Mouse (Mus musculus) frontal cortex, adult (tissue): ENCODE data around the gene Lyve1.
"Not testable (repeated sequence)": the region's sequence is repeated elsewhere in the genome, so short reads cannot be mapped to it uniquely, and the experiment has no call there.

Source experiments
- ATAC-seq: cut with Nextera tagmentation; 2 replicates; pipeline ENCODE4 v1.9.2; 2017; ENCODE audit warnings: mild to moderate bottlenecking, moderate library complexity, mixed read lengths; ENCODE audit not compliant: low TSS enrichment

Gene Lyve1

DNA sequence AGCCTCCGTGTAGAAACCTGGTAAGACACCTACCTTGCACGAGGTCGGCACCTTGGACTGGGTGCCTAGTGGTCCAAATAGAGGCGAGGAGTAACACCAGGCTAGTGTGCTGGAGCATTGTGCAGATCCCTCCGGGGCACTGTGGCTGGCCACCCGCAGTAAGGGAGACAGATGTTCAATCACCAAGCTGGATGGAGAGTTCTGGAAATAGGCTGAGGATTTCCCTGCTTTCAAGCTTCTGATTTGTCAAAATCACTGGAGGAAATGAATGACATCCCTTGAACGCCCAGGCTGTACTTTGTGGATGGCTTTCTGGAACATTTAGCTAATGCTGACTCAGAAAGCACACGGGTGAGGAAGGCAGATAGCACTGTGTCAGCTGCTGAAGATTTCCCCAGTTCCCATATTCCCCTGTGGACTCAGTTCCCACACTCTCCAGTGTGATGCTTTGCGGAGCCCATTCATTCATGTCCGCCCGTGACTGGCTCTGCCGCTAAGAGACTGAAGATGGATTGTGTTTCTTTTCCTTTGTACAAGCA, at the start of gene Lyve1:
TSS of gene Lyve1 (minus strand) at position 489 of the 539 bp plus-strand sequence.
- no peak for ATAC-seq

DNA sequence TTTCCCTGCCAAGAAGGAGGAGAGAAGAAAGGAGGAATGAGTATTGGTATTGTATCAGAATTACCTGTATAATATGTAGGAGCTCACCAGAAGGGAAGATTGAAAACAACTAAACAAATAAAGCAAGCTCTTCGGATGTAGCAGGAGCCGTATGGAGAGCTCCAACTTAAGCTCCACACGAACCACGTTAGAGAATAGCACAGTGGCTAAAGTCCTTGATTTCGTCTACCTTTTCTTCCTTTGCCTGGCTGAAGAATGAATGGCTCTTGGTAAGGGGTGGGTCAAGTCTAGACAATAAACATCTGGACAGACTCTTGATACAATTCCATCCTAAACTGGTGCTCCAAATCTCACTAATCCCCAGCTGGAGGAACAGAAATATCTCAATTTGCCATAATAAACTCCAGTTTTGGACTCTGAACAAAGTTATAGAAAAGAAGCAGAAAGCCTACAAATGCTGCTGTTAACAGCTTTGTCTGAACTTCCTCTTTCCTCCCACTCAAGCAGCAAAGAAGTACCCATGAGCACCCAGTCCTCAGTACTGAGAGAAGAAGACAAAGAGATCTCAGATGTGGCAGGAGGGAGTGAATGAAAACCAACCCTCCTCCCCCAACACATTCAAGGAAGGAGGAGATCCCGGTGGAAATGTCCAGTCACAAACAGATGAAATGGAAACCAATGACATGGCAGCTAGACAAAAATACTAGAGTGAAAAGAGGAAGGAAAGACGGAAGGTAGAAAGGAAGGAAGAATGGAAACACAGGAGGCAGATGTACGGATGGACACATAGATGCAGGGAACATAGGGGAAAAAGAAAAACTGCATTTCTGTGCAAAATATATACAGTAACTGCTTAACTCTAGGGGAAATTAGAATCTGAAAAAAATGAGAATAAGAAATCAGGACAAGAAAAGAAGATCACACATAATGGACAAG, 45.4 kb upstream of the Lyve1 start:
- no peak for ATAC-seq

DNA sequence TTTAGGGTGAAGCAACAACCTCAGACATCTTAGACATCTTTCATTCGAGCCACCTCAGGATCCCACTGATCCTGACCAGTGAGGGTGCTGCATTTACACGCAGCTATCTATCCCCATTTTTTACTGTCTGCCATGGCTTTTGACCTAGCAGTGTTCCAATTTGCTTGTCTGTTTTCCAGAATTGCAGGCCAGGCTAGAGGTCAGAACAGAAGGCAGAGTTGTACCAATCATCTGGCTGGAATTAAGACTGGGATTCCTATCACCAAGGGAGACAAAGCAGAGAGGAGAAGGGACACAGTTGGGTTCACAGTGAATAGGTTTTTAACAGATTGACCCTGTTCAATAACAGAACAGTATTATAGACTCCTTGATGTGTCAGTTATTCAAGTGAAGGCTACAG, 43.5 kb upstream of the Lyve1 start:
- no peak for ATAC-seq

DNA sequence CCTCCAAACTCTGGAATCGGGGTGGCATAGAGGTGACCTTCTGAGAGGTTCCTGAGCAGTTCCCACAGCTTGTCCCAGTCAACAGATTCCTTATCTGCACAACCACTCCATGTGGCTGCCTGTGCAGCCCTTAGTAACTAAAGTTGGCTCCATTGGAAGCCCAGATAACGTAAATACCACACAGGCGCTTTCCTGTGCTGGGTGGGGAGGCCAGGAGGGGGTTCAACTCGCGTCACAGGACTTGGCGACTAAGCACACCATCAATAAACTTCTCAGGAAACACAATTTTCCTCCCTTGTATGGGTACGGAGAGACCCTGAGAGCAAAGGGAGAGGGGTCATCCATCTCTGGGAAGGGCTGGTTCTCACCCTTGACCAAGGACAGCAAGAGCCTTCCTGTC, 40.2 kb upstream of the Lyve1 start:
- ATAC-seq, result no peak

DNA sequence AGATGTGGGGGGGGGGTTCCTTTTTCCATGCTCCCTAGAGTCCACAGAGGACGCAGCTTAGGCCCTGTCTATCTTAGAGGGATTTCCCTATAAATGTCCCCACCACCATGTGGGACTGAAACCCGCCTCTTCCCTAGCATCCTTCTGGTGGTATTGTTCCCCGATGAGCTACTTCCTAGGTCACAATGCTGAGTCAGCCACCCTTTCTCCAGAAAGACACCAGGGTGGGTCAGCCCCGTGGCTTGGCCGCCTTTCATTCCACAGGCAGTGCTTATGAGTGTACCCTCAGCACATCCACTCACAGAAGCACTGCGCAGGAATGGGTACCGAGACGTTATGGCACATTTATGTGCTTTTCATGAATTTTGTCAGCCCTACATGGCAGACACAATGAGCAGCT, 34.2 kb upstream of the Lyve1 start:
- no peak for ATAC-seq

DNA sequence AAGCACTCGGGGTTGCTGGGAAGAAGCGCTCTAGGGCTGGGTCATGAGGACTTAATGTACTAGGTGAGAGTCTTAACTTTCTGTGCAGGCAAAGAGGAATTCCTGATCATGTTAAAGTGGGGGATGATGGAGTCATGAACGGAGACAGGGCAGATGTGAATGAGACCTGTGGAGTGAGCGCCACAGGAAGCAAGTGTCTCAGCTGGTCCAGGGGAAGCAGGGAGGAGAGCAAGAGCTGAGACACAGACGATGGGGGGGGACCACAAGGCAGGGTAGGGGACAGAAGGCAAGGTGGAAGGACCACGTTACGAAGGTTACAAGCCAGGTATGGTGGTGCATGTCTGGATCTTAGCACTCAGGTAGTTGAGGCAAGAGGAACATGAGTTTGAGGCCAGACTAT, 33.4 kb upstream of the Lyve1 start:
- ATAC-seq, result no peak

DNA sequence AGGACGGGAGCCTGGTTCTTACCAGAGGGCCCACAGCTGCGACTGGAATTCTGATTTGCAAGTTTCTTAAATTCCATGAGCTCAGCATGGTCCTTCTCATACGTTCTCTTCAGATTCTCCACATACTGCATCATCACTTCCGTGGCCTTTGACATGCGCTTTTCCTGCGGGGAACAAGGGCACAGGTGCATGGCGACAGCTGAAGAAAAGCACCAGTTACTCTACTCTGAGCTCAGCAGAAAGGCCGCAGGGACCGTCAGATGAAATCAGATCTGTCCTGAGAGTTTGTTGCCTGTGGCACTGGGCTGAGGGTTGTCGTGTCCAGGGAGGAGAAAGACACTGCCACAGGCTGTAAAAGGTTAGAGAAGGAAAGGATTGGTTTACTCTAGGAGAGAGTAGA, 32.7 kb upstream of the Lyve1 start:
- ATAC-seq, result not testable (repeated sequence)

DNA sequence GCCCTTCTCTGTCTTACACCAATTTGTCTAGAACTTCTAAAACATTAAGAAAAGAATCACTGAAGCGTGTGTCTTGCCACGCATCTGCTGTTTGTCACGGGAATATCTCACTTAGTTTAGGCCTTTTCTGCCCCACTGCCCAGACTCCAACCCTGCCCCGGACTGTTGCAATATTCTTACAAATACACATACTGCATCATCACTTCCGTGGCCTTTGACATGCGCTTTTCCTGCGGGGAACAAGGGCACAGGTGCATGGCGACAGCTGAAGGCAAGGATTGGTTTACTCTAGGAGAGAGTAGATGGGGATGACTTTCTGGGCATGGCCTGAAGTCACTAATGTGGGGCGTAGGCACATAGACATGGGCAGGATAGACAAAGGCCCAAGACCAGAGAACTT, 31.6 kb upstream of the Lyve1 start:
- no peak for ATAC-seq

DNA sequence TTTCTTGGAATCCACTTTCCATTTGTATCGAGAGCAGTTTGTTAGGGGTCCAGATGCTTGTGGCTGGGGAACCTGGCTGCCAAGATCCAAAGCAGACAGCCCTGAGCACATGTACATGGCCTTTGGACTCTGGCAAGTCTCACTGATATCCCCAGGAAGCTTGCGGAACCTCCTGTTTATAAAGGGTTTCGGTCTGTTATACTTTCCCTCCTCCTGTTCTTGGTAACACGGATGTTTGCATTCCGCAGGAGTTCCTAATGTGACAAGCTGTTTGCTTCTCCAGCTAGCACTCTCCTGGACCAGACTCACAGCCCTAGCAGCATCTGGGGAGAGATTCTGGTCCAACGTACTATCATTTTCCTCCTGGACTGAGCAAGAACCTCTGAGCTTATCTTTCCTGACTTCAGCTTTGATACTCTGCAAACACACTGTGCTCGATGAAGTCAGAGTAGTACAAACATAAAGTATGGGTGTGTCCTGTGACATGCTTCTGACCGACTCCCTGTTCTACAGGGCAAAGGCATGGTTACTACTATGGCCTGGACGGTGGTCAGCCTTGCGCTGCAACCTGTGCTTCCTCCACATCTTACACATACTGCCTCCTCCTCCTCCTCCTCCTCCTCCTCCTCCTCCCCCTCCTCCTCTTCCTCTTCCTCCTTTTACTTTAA, 31.0 kb upstream of the Lyve1 start:
- ATAC-seq, result no peak

DNA sequence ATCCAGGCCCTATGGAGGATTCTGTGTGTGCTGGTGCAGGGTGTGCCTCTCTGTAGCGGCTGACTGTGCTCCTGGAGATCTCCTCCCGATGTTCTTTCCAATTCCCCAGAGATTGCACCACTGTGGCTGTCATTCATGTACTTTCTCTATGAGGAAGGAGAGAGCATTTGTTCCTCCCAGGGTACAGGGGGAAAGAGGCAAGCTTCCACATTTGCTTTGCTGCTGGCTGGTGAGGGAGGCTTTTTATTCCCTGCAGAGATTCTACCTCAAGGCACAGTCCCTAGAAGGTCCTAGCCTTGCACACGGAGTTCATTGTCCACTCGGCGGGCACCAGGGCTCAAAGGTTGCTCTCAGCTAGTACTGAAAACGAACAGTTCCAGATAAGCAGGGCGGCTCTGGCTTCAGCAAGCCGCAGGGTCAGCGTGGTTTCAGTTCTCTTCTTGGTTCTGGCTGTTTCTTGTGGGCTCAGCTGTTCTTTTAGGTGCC, 28.5 kb upstream of the Lyve1 start:
- no peak for ATAC-seq

DNA sequence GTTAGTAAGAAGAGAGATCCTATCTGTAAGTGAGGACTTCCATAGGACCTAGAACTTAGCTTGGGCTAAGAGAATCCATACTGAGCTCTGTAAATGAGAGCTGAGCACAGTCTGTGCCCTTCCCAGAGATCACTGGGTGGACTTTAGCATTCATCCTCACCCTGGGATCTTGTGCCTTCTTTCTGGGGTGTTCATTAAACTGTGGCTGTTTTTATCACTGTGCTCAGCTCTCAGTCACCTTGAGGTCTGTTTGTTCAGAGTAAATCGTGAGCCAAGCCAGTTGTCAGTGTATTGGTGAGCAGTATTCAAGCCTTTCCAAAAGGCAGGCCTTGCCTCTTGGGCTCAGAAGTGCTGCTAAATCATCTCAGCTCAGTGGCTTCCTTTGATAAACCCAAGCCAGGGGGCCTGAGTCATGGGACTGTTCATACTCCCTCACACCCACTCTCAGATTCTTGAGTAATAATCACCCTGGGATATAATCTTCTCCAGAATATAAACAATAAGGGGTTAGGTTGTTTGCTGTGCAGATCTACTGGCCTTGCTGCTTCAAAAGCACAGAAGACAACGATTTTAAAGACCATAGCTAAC, 18.8 kb upstream of the Lyve1 start:
- ATAC-seq, result no peak

DNA sequence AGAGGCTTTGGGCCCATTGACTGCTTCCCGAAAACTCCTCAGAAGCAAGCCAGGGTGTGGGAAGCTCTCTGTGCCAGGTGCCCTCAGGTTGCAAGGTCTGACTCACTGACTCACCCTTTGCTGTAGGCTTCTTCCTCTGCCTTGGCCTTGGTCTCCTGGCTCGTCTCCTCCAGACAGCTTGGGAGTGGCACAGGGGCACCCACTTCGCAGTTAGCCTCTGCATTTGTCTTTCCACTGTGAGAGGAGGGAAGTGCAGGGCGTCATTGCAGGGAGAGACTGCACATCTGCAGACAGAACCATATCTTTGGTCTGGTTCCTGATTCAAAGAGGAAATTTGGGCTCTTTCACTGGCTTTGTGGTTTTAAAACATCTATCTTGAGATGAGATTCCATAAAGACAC, 15.0 kb upstream of the Lyve1 start:
- no peak for ATAC-seq

DNA sequence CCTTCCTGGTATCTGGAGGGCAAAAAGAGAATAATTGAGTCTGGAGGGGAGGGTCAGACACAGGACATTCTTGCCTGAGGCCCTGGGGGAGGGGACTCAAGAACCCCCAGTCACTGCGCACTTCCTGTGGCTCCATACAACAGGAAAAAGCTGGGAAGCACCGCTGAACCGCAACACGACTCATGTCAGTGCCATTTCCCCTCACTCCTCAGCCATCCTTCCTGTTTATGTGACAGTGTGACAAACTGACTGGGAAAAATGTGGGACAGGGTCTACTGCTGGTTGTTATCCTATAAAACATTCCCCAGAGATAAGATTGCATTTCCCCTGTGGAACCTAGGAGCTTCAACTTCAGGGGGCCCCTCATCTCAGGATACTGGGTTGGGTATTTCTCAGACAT, 13.9 kb upstream of the Lyve1 start:
- no peak for ATAC-seq

DNA sequence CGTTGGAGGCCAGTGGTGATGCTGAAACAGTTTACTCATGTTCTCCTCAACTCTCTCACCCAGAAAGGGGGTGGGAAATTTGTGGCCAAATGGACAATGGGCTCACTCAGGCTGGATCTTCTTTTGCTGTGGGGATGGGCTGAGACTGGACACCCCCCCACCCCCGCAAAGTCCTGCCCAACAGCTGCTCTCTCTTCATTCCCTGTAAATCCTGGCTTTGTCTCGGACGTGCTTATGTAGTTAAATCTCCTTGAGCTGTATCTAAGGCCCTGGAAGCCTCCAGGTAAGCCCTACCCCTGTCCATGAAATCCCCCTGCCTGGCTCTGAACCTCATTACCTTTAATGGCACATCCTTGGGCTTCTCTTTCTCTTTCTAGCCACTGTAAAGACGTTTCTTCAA, 5.8 kb upstream of the Lyve1 start:
- no peak for ATAC-seq

DNA sequence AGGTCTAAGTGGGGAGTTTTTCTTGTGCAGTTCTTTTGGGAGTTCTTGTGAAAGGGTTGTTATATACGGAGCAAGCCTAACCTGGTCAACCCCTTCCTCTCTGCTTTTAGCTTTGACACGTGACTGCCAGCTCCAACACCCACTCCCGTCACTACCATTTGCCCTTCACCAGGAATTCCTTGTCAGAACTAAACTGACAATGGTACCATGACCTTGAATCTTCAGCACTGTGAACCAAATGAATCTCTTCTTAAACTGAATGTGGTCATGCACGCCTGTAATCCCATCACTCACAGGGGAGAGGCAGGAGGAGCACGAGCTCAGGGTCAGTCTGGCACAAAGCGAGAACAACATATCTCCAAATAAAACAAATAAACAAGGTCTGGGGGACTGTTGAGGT, 4.1 kb upstream of the Lyve1 start:
- no peak for ATAC-seq

DNA sequence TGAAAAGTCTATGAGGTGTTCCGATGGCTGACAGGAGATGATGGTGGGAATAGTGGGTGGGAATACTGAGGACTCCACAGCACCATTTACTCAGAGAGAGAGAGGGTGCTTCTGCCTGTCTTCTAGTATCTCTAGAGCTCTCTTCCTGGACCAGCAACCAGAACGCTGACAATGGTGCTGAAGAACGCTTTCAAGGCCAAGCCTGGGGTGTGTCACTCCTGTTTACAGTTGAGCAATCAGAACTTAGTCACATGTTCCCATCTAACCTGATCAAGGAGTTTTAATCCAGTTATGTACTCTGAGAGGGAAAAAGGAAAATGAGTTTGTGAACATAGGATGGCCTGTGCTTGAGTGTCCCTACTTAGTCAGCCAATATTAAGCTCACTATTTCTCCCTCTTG, 3.0 kb upstream of the Lyve1 start:
- ATAC-seq, result no peak

DNA sequence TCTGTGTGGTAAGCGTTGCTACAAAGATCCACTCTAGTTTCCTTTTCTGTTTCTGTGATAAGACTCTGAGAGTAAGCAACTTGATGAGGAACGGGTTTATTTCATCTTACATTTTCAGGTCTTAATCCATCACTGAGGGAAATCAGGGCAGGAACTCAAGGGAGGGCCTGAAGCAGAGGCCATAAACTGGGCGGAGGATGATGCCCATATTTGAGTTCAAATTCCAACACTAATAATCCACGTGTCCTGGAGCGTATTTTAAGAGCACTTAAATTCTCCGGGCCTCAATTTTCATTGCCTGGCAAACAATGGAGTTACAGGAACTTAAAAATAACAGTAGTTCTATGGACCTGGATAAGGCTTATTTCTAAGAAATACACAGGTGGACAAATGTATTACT, 2.5 kb upstream of the Lyve1 start:
- ATAC-seq, result no peak

DNA sequence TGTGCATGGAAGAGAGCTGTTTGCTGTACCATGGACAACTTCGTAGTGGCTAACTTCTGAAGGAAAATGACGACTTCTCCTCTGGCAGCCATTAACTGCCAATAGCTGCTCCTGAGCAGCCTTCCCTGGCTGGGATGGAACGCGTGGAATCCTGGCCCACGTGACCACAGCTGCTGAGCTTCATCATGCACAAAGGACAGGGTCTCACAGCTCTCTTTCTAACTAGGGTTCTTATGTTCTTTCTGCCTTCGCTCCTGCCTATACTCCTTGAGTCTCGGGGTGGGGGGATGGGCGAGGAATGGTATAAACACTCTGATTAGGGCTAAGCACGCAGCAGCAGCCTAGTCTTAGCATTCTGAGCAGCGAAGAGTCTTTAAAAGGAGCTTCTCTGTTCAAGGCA, 2.0 kb upstream of the Lyve1 start:
- ATAC-seq, result no peak

DNA sequence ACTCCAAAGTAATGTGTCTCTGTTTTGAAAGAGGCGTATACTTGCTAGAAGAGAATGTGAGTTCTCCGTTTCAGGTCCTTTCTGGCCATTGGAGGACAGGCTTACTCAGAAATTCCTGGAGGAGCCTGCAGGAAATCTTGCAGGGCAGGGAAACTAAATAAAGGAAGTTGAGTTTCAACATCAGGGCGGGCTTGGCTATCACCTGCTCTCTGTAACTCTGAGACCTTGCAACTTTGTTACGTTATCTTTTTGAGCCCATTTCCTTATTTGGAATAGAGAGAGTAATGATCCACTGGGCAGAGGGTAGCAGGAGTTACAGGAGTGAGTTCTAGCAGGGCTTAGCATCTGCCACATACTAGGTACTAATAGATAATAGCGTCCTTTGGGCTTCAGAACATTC, 2.9 kb downstream of the Lyve1 start:
- ATAC-seq, result no peak

DNA sequence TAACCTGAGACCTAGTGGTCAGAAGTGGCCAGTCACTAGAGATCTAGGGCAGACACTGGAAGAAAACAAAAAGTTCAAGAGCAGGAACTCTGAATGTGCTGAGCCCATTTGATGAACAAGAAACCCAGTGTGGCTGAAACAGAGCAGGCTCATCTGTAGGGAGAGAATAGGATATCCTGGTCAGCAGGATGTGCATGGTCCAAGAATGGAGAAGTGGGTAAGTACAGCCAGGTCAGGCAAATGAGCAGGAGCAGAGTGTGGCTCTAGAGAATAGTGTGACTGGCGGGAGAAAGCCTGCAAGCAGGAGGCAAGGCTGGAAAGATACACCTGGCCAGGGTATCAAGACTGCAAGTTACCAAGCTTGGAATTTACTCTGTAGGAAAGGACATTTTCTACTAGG, 7.4 kb downstream of the Lyve1 start:
- no peak for ATAC-seq

DNA sequence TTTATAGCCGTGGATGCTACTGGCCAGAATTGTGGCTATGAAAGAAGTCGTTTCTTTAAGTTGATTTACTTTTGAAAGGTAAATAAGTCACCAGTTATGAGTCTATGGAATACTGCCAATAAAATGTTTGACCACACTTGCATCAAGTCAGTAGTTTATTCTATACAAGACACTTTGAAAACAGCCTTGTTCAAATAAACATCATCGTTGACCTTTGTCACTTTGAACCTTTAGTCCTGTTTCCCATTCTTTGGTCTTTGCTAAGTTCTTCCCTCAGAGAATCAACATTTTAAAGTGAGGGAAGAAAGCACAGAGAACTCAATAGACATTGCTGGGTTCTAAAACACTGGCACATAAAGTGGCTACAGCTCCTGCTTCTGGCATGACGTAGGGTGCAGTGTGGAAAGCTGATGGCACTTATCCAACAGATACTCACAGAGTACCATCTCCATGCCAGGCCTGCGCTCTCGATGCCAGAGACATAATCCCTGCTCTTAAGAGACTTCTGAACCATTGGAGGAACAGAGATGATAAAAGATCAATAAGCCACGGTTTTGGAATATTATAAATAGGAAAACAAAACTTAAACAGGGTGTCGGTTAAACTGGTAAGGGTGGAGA, 8.0 kb downstream of the Lyve1 start:
- peak; percentile 48; the same call in 1 of the 2 replicates for ATAC-seq

DNA sequence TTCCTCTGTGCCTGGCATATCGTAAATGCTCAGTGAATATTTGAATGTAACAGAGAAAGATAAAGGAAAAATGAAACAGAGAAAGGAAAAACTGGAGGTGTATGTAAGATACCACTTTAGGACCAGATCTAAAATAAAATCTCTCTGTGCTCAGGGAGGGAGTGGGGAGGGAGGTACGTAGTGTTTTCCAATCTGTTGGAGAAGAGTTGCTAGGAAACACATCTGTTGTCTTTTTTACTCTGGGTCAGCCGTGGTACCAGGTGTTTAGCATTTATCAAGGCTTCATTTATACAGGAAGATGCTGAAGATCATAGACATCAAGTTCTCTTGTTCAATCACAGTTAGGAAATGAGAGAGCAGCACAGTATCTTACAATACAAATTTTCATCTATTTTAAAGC, 8.5 kb downstream of the Lyve1 start:
- peak; percentile 74 for ATAC-seq
